Mouse (Mus musculus): ENCODE data around the gene Gphb5. TPM values are rescaled to one million over a fixed set of nuclear protein-coding genes. Genes with fewer than 3 reads are reported as not detected.

Gphb5 gene
- polyA plus RNA-seq, 1 experiment: not detected

- TF ChIP-seq POLR2A (IDR thresholded peaks at IDR 0.05; ENCODE audit: extremely low read depth, insufficient read depth, low read length) (no peak), CTCF (IDR thresholded peaks at IDR 0.05; ENCODE audit: extremely low read depth, insufficient read depth, low read length) (no peak)
- Histone ChIP-seq H3K27ac (ENCODE audit: insufficient read depth, low read length) (no peak overlapping the region), H3K4me1 (ENCODE audit: control insufficient read depth, insufficient read depth, low read length) (no peaks in the 10 kb centered on the region), H3K4me3 (ENCODE audit: insufficient read depth, low read length) (no peak overlapping the region)
Measured at GRCm38 (mm10) chr12:75397077-75397476, 19.5 kb downstream of the Gphb5 start.

GRCm38 (mm10) chr12:75396616-75397015 is 20.0 kb downstream of the Gphb5 start:
- no peak for TF ChIP-seq POLR2A (IDR thresholded peaks at IDR 0.05; ENCODE audit: extremely low read depth, insufficient read depth, low read length)
- H3K27ac ChIP-seq (ENCODE audit: insufficient read depth, low read length): no peak overlapping the region
- no peaks in the 10 kb centered on the region for H3K4me1 ChIP-seq (ENCODE audit: control insufficient read depth, insufficient read depth, low read length)
- H3K4me3 ChIP-seq (ENCODE audit: insufficient read depth, low read length): no peak overlapping the region

GRCm38 (mm10) chr12:75394011-75394773 is 22.4 kb downstream of the Gphb5 start:
- H3K27ac ChIP-seq (ENCODE audit: insufficient read depth, low read length): no peak overlapping the region
- no peak overlapping the region for H3K4me3 ChIP-seq (ENCODE audit: insufficient read depth, low read length)
- no peaks in the 10 kb centered on the region; the same call in 1 of the 2 replicates for H3K4me1 ChIP-seq (ENCODE audit: control insufficient read depth, insufficient read depth, low read length)
- no peak for TF ChIP-seq CTCF (IDR thresholded peaks at IDR 0.05; ENCODE audit: extremely low read depth, insufficient read depth, low read length)
- no peak for TF ChIP-seq POLR2A (IDR thresholded peaks at IDR 0.05; ENCODE audit: extremely low read depth, insufficient read depth, low read length)

GRCm38 (mm10) chr12:75391526-75391925 is 25.1 kb downstream of the Gphb5 start:
- H3K27ac ChIP-seq (ENCODE audit: insufficient read depth, low read length): no peak overlapping the region
- TF ChIP-seq POLR2A (IDR thresholded peaks at IDR 0.05; ENCODE audit: extremely low read depth, insufficient read depth, low read length) (no peak), CTCF (IDR thresholded peaks at IDR 0.05; ENCODE audit: extremely low read depth, insufficient read depth, low read length) (no peak)
- no peaks in the 10 kb centered on the region; the same call in 1 of the 2 replicates for H3K4me1 ChIP-seq (ENCODE audit: control insufficient read depth, insufficient read depth, low read length)
- no peak overlapping the region for H3K4me3 ChIP-seq (ENCODE audit: insufficient read depth, low read length)

- no peak for TF ChIP-seq POLR2A (IDR thresholded peaks at IDR 0.05; ENCODE audit: extremely low read depth, insufficient read depth, low read length)
- TF ChIP-seq CTCF (IDR thresholded peaks at IDR 0.05; ENCODE audit: extremely low read depth, insufficient read depth, low read length): peak; percentile 65; the same call in 1 of the 2 replicates
Measured at GRCm38 (mm10) chr12:75389308-75390135, 27.1 kb downstream of the Gphb5 start.

GRCm38 (mm10) chr12:75388521-75388920 is 28.1 kb downstream of the Gphb5 start:
- TF ChIP-seq POLR2A (IDR thresholded peaks at IDR 0.05; ENCODE audit: extremely low read depth, insufficient read depth, low read length) (no peak), CTCF (IDR thresholded peaks at IDR 0.05; ENCODE audit: extremely low read depth, insufficient read depth, low read length) (no peak)
- H3K27ac ChIP-seq (ENCODE audit: insufficient read depth, low read length): no peak overlapping the region

More at GRCm38 (mm10) chr12:75389308-75390135, 27.1 kb downstream of the Gphb5 start:
- no peak overlapping the region for H3K27ac ChIP-seq (ENCODE audit: insufficient read depth, low read length)
- no peaks in the 10 kb centered on the region; the same call in 1 of the 2 replicates for H3K4me1 ChIP-seq (ENCODE audit: control insufficient read depth, insufficient read depth, low read length)
- H3K4me3 ChIP-seq (ENCODE audit: insufficient read depth, low read length): peak overlapping the region; percentile 20

GRCm38 (mm10) chr12:75387846-75388245 is 28.7 kb downstream of the Gphb5 start:
- Histone ChIP-seq H3K4me1 (ENCODE audit: control insufficient read depth, insufficient read depth, low read length) (no peaks in the 10 kb centered on the region; the same call in 1 of the 2 replicates), H3K4me3 (ENCODE audit: insufficient read depth, low read length) (no peak overlapping the region), H3K27ac (ENCODE audit: insufficient read depth, low read length) (no peak overlapping the region)
- TF ChIP-seq CTCF (IDR thresholded peaks at IDR 0.05; ENCODE audit: extremely low read depth, insufficient read depth, low read length): no peak
- no peak for TF ChIP-seq POLR2A (IDR thresholded peaks at IDR 0.05; ENCODE audit: extremely low read depth, insufficient read depth, low read length)

More at GRCm38 (mm10) chr12:75388521-75388920, 28.1 kb downstream of the Gphb5 start:
- Histone ChIP-seq H3K4me3 (ENCODE audit: insufficient read depth, low read length) (no peak overlapping the region), H3K4me1 (ENCODE audit: control insufficient read depth, insufficient read depth, low read length) (no peaks in the 10 kb centered on the region; the same call in 1 of the 2 replicates)

GRCm38 (mm10) chr12:75387156-75387555 is 29.4 kb downstream of the Gphb5 start:
- TF ChIP-seq POLR2A (IDR thresholded peaks at IDR 0.05; ENCODE audit: extremely low read depth, insufficient read depth, low read length) (no peak), CTCF (IDR thresholded peaks at IDR 0.05; ENCODE audit: extremely low read depth, insufficient read depth, low read length) (no peak)
- no peak overlapping the region for H3K27ac ChIP-seq (ENCODE audit: insufficient read depth, low read length)
- H3K4me3 ChIP-seq (ENCODE audit: insufficient read depth, low read length): no peak overlapping the region
- H3K4me1 ChIP-seq (ENCODE audit: control insufficient read depth, insufficient read depth, low read length): no peaks in the 10 kb centered on the region; the same call in 1 of the 2 replicates

GRCm38 (mm10) chr12:75386731-75387130 is 29.9 kb downstream of the Gphb5 start:
- TF ChIP-seq CTCF (IDR thresholded peaks at IDR 0.05; ENCODE audit: extremely low read depth, insufficient read depth, low read length): no peak
- TF ChIP-seq POLR2A (IDR thresholded peaks at IDR 0.05; ENCODE audit: extremely low read depth, insufficient read depth, low read length): no peak
- H3K4me1 ChIP-seq (ENCODE audit: control insufficient read depth, insufficient read depth, low read length): no peaks in the 10 kb centered on the region; the same call in 1 of the 2 replicates
- H3K4me3 ChIP-seq (ENCODE audit: insufficient read depth, low read length): no peak overlapping the region
- H3K27ac ChIP-seq (ENCODE audit: insufficient read depth, low read length): no peak overlapping the region
